Mouse (Mus musculus) cerebellum, postnatal 4 days (tissue): ENCODE data around the gene Acap1.
"Not testable (repeated sequence)": the region's sequence is repeated elsewhere in the genome, so short reads cannot be mapped to it uniquely, and the experiment has no call there.

ENCODE experiments used
- DNase-seq, 2 experiments: peaks; one replicate each; pipeline ENCODE4 v3.0.0; 2022; ENCODE audit warnings: low spot score in 2 of 2, mixed read lengths in 1 of 2

Gene Acap1

DNA sequence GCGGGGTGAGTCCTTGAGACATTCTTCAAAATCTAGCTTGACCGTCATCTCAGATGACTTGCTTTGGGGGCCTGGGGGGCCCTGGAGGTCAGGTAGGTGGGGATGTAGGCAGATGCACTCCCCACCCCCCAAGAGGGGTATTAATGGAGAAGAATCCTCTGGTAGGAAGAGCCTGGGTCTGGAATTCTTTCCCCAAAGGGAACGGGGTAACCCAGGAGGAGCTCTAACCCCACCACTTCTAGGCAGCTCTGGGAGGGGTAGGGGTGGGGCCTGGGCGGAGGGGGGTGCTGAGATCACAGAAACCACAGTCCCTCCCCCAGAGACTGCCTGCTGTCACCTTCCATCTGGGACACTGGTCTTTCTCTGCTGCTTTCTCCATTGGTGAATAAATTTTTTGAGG lies at the start of gene Acap1:
TSS of gene Acap1 (minus strand) at position 249 of the 400 bp plus-strand sequence.
- DNase-seq: no peak

DNA sequence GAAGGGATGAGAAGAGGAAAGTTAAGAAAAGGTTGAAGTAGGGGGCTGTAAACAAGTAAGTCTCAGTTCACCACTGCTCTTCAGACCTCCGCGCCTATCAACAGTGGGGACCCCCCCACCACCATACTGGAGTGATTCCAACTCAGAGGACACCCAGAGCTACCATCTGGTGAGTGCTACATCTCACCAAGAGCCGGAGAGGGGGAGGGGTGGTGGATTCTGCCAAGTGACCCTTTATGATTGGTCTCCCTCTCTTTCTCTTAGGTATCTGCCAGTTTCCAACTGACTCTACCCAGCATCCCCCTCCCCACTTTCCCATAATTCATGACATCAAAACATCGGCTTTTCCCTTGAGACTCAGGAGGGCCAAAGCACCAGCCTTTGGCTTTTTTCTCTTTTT lies 45.6 kb upstream of the Acap1 start:
- DNase-seq: peak in 1 of 2 experiments; percentile 66

DNA sequence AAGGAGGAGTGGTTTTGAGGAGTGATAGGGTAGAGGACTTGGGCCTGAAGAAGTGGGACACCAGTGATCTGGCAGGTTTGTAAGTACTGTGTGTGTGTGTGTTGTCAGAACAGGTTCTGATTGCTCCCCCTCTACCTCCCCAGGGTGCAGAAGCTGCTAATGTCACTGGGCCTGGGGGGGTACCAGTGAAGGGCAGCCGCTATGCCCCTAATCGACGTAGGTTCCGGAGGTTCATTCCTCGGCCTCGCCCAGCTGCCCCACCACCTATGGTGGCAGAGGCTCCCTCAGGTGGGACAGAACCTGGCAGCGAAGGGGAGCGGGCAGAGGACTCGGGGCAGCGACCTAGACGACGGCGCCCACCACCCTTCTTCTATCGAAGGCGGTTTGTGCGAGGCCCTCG lies 44.4 kb upstream of the Acap1 start:
- DNase-seq: no peak

DNA sequence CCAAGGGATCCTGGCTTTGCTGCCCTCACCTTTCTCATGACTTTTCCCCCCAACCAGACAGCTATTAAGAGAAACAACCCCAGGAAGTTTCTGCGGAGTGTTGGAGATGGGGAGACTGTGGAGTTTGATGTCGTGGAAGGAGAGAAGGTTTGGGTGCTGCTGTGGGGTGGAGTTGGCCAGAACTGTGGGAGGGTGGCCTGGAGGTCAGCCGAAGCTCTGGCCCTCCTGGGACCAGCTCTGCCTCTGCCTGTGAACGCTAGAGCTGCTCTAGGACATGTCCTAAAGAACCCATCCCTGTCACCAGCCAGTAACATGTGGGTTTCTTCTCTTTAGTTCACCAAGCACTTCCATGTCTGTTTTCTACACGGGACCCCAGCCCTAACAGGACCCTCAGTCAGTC lies 43.8 kb upstream of the Acap1 start:
- DNase-seq: no peak

DNA sequence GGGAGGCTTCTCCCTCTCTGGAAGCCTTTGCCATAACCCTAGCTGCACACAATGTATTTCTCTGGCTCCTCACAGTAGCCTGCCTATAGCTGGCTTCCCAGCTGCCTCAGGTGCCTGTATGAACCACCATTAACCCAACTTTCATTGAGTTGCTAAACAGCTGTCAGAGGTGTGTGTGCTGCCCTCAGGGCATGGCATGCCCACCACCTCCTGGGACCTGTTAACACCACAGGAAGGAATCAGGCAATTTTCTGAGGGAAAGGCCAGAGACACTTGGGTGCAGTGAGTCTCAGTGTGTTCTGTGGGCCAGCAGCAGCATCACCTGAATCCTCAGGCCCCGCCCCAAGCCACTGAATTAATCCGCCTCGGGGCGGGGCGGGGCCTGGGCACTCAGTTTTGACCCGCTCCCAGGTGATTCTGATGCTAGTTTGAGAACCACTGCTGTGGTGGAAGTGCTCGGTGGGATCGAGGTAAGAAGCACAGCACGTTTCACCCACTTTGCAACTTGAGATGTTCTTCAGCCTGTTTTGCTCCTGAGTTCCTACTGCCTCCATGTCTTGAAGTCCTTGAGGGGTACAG lies 43.2 kb upstream of the Acap1 start:
- no peak for DNase-seq

DNA sequence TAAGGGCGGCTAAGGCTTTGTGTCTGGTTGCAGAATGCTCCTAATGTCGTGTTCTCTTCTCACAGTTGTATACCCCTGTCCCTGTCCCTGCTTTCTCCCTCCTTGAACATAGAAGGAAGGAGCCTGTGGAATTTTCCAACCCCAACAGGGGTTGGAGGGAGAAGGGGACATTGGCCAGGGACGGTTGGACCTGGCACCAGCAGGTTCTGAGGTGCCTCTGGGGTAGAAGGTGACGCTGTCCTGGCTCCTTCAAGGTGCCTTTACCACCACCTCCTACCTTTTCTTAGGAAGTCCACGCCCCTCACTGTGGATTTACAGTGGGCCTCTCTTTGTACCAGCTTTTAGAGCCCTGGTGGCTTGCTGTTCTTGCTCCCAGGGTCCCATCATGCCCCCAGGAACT lies 42.5 kb upstream of the Acap1 start:
- no peak for DNase-seq

DNA sequence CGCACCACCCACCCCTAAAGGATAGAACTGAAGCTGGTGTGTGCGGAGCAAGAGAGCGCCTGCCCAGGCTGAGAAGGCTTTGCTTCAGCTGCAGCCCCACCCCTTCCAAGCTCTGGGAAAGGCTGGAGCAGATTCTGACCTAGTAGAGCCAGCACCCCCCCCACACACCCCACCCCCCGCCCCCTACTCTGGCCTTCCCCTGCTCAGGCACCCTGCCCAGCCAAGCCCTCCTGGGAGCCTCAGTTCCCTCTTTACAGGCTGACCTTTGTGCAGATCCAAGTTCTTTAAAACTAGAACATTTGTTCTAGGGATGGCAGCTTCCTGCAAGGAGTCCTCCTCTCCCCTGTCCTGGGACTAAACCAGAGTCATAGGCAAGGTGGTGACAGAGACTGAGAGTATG lies 42.0 kb upstream of the Acap1 start:
- DNase-seq: no peak

DNA sequence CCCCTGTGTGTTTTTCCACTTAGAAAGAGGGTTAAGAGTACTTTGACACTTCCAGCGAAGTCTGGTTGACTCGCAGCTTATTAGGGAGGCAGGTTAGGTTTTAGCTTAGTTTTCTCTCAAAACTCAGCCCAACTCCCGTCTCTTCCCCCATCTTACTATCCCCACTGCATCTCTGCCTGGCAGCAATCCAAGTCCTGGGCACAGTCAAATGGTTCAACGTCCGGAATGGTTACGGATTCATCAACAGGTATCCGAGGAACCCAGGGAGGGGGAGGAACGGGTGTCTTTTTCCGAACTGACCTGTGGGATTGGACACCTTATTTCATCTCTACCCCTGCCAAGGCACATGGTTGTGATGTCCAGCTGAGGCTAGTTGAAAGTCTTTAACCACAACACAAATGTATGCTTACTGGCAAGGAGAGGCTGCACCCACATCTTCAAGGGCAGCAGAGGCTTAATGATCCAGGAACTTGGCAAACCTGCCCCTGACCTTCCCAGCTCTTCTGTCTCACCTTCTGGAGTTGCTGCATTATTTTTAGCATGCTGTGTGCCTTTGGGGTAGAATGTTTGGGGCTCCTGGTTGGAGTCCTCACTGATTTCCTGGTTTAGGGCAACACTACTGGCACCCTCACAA lies 41.5 kb upstream of the Acap1 start:
- no peak for DNase-seq

DNA sequence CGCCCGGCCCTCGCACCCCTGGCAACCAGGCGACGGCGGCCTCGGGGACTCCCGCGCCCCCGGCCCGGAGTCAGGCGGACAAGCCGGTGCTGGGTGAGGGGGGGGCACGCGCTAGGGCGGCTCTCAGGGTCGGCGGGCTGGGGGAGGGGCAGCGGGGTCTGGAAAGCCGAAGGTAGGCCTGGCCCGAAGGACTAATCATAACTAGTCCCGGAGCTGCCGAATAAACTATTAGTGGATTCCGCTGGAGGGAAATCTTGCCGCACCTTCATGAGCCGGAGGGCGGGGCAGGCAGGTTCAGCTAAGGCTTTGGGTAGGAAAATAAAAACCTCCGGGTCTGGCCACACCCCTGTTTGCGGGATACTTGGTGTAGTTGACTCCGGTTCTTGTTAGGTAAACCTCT lies 40.8 kb upstream of the Acap1 start:
- peak in 1 of 2 experiments; percentile 35 for DNase-seq

DNA sequence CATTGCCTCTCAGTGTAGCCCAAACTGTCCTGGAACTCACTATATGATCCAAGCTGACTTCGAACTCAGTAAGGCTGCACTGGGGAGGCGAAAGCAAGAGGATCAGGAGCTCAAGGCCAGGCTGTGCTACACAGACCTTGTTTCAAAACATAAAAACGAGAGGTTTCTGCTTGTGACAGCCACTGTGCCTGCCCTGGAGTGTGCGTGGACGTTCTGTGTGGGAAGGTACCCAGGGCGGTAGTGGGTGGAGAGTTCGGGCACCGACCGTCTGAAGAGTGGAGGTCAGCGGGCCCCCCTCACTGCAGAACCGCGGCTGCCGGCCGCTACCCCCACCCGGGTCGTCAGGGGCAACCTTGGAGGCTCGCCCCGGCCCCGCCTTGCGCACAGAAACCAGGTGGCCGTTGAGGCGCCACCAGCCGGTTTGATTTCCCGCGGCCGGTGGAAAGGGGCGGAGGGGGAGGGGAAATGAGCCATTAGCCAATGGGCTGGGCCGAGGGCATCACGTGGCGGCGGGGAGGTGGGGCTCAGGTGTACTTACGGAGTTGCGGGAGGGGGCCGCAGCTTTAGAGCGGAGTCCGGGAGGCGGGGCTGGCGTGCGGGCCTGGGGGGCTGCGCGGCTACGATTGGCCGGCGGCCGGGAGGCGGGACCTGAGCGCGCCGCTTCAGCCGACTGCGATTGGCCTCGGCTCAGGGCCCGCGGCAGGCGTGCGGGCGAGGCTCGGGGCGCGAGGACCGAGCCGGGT lies 40.0 kb upstream of the Acap1 start, which contains the start of gene Ybx2:
TSS of gene Ybx2 (plus strand) at position 660 of the 743 bp plus-strand sequence.
- peak; percentile 75 to 90 for DNase-seq

DNA sequence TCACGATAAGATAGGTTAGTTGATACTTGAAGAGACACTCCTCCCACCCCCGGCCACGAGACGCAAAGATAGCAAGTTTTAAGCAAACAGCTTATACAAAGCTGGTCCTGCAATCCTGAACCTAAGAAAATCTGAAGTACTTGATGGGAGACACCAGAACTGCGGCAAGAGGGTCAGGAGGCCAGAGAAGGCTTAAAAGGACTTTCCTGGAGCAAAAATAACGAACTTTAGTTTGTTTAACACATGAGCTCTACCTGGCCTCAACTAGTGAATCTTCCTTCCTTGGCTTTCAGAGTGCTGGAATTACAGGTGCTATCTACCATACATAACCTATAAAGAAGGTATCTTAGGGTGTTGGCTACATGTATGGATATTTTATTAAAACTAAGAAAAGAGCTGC lies 39.3 kb upstream of the Acap1 start:
- no peak for DNase-seq

DNA sequence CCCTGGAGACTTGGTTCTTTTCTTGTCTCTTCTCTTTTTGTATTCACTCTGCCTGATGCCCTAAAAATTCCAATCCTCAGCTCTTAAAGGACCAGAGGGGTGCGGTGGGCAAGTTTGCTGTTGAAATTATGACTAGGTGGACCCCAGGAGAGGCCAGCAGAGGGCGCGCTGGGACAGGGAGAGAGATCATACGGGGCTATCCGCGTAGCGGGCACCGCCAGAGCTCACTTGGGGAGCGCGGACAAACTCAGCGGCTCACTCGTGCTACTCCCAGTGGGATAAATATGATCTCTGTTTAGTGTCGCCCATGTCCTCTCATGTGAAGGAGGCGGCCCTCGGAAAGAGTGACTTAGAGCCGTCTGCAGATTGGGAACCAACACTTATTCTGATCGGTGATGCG lies 38.8 kb upstream of the Acap1 start:
- peak; percentile 94 to 95 for DNase-seq

DNA sequence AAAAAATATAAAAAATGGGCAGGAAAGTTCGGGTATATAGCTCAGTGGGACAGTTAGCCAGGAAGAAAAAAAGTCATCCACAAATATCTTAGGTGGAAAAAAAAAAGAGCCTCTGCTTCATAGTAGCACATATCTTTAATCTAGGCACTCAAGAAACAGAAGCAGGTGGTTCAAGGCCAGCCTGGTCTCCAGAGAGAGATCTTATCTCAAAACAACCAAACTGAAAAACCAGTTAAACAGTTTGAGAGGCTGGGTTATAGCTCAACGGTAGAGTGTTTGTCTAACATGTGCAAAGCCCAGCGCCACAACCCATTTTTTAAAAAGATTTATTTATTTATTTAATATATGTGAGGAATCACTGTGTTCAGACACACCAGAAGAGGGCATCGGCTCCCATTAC lies 37.7 kb upstream of the Acap1 start:
- no peak for DNase-seq

DNA sequence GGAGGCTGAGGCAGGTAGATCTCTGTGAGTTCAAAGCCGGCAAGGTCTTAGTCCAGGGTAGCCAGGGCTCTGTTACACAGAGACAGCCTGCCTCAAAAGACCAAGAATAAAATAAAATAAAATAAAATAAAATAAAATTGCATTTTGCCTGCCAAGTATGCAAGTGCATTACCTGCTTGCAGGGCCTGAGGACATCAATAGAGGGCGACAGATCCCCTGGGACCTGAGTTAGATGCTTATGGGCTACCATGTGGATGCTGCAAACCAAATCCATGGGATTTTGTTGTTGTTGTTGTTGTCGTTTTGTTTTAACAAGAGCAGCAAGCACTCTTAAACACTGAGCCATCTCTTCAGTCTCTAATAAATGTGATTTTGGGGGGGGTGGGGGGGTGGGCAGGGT lies 36.9 kb upstream of the Acap1 start:
- no peak for DNase-seq

DNA sequence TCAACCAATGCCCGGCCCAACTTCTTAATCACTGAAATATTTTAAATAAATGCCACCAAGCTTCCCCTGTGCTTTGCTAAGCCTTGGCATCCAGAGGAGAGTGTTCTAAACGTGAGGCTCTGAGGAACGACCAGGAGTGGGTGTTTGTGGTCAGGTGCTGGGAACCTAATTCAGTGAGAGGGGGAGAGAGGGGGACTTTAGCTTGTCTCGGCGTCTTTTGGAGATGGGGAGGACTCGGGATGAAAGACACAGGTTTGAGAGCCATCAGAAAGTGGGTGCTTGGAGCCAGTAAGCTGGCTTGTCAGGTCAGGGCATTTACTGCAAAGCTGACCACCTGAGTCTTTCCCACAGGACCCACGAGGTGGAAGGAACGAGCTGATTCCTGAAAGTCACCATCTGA lies 36.4 kb upstream of the Acap1 start:
- DNase-seq: no peak

DNA sequence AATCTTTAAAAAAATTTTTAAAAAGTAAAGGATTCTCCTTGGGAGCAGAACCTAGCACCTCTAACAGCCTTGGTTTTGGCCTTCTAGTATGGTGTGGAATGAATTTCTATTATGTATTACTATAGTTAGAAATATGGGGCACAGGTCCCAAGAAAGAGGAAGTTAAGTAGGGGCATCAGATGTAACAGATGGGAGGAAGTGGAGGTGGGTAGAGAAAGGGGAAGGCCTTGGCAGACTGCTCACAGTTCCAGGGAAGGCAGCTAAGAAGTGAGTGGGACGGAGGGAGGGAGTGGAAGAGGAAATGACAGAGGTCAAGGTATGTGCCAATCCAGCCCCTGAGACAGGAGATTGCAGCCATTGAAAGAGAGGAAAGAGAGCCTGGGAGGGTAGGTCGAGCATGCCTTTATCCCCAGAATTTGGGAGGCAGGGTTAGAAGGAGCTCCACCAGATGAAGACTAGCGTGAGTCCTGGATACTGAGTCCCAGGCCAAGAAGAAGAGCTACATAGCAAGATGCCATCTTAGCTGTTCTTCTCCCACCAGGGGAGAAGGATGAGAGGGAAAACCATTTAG lies 35.7 kb upstream of the Acap1 start:
- no peak for DNase-seq

DNA sequence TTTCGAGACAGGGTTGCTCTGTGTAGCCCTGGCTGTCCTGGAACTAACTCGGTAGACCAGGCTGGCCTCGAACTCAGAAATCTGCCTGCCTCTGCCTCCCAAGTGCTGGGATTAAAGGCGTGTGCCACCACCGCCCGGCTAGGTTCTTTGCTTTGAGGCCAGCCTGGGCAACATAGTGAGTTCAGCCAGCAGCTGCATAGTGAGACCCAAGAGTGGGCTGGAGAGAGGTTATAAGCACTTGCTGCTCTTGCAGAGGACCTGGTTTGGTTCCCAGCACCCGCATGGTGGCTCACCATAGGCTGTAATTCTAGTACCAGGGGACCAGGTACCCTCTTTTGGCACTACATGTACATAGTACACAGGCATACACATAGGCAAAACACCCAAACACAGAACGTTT lies 34.8 kb upstream of the Acap1 start:
- DNase-seq: not testable (repeated sequence)

DNA sequence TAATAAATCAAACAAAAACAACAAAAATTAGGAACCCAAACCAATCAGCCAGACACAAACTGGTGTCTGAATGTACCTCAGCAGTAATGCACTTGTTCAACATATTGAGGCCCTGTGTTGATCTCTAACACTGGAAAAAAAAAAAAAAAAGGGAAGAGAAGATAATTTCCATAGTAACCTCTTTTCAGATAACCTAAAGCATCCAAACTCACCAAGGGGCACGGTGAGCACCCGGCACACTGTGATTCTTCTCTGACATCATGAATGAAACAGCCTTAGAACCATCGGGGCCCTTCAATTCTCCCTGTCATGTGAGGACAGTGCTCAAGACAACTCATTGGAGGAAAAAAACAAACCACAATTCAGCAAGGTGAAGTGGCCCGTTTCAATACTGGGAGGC lies 34.4 kb upstream of the Acap1 start:
- no peak for DNase-seq

DNA sequence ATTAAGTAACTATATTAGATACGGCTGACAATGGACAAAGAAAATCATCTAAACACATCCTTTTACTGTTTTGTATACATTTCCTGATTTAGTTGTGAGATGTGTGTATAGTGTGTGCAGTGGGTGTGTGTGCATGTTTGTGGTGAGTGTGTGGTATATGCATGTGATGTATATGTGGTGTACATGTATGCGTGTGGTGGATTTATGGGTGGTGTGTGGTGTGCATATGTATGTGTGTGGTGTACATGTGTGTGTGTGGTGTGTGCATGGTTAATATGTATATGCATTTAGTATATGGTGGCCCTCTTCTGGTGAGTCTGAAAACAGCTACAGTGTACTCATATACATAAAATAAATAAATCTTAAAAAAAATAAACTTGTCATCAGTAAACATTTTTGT lies 32.2 kb upstream of the Acap1 start:
- DNase-seq: no peak

DNA sequence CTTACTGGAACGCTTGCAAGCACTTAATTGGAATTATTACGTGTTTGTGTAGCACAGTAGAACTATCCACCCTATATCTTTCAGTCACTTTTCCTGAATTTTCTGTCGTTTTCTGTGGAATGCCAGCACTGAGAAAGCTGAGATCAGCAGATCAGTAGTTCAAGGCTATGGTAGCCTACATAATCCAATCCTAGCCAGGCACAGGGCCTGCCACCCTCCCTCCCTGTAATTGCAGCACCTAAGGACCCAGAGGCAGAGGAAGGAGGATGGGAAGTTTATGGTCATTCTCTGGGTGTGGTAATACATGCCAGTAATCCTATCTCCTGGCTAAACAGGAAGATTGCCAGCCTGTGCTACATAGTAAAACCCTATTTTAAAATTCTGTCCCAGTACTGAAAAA lies 27.5 kb upstream of the Acap1 start:
- DNase-seq: no peak

DNA sequence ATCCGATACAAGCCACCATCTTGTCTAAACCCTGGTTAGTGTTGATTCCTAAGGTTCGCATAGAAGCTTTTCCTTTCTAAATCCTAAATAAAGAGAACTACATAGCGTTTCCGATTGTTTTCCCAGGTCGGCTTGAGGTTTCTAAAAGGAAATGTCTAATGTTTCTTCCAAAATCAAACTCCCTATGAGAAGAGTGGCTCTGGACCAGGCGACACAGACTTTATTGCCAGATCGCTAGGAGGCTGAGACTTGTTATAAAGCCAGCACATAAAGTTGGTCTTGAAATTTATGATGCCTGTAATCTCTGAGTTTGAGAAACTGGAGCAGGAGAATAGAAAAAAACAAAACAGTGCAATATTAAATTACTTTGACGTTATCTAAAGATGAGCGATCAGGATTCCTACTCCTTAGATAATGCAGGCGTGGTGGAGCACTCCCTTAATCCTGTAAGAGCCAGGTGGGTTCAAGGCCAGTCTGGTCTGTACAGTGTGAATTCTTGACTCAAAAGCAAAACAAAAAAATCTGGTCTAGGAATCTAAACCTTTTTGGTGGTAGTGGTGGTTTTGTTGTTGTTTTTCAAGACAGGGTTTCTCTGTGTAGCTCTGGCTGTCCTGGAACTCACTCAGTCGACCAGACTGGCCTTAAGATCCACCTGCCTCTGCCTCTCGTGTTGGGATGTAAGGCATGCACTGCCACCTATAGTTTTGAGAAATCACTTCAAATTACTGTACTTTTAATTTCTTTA lies 26.8 kb upstream of the Acap1 start:
- no peak for DNase-seq
